ENCODE assay signal across 26 mouse cellular contexts in genomic region chr6:120609858-120610257, GRCm38 (mm10). TPM values are rescaled to one million over a fixed set of nuclear protein-coding genes. Genes with fewer than 3 reads are reported as not detected.
DNase-seq lines count a peak whose midpoint lies in the region; ATAC-seq and TF ChIP-seq lines count a peak whose summit lies in the region.
"Had no signal": no experiment of that assay in that cellular context is flagged by ENCODE, and none has a peak within 500 bp of the region (broad histone marks: within the 10 kb centered on the region; RNA-seq: fewer than 3 reads in every experiment).

No protein-coding gene starts in this region.

- no peaks in the 10 kb centered on the region; the same call in 1 of the 2 replicates for H3K27me3 ChIP-seq in liver, embryonic 12.5 days (replicated peaks)
- no peaks in the 10 kb centered on the region for H3K27me3 ChIP-seq in liver, postnatal 0 days (ENCODE audit: insufficient read depth, low read length)
- H3K27me3 ChIP-seq in CH12.LX (replicated peaks) (no peaks in the 10 kb centered on the region), MEL (ENCODE audit: control insufficient read depth in 1 of 2, insufficient read depth in 2 of 2, low read length in 2 of 2) (no peaks in the 10 kb centered on the region; a peak in 1 of 4 replicates)
- H3K27me3 ChIP-seq in kidney, embryonic 16.5 days (ENCODE audit: insufficient read depth, low read length), result no peaks in the 10 kb centered on the region
- H3K27me3 ChIP-seq: embryonic facial prominence, embryonic 12.5 days; embryonic facial prominence, embryonic 15.5 days; Patski had no signal

- TF ChIP-seq RAD21 in CH12.LX (IDR thresholded peaks at IDR 0.05; ENCODE audit: low read depth, low read length) (no peak), MEL (IDR thresholded peaks at IDR 0.05; ENCODE audit: low read depth, low read length) (no peak)

- H3K9ac ChIP-seq in liver, embryonic 12.5 days, result no peak overlapping the region
- H3K9ac ChIP-seq in liver, postnatal 0 days (replicated peaks), result no peak overlapping the region
- no peak overlapping the region for H3K9ac ChIP-seq in CH12.LX (ENCODE audit: insufficient read depth, low read depth)
- H3K9ac ChIP-seq in MEL (ENCODE audit: control insufficient read depth, low read depth, low read length, poor library complexity, severe bottlenecking), result no peak overlapping the region
- no peak overlapping the region for H3K9ac ChIP-seq in kidney, embryonic 16.5 days (replicated peaks; ENCODE audit: low read length)
- H3K9ac ChIP-seq: embryonic facial prominence, embryonic 12.5 days; embryonic facial prominence, embryonic 15.5 days; heart, embryonic 13.5 days; hindbrain, embryonic 14.5 days had no signal

- peaks cover 46% of the 10 kb centered on the region for H3K4me1 ChIP-seq in liver, embryonic 12.5 days
- peaks cover 8% of the 10 kb centered on the region; the same call in 1 of the 2 replicates for H3K4me1 ChIP-seq in liver, postnatal 0 days (ENCODE audit: insufficient read depth)
- peaks cover 3% of the 10 kb centered on the region in 2 experiments; a peak in 1 of 4 replicates for H3K4me1 ChIP-seq in CH12.LX (ENCODE audit: control insufficient read depth in 1 of 2, insufficient read depth in 2 of 2)
- H3K4me1 ChIP-seq in MEL (ENCODE audit: control insufficient read depth in 1 of 2, insufficient read depth in 2 of 2, low read length in 2 of 2), result peaks cover 4 to 14% of the 10 kb centered on the region in 2 experiments
- 0 out of 2 replicates have a peak, but pooled peaks cover 5% of the 10 kb centered on the region for H3K4me1 ChIP-seq in kidney, embryonic 16.5 days (ENCODE audit: insufficient read depth, low read length)
- H3K4me1 ChIP-seq: embryonic facial prominence, embryonic 12.5 days; embryonic facial prominence, embryonic 15.5 days had no signal

- no peaks in the 10 kb centered on the region for H3K36me3 ChIP-seq in liver, embryonic 12.5 days
- H3K36me3 ChIP-seq in liver, postnatal 0 days (replicated peaks; ENCODE audit: insufficient read depth, low read length), result no peaks in the 10 kb centered on the region
- H3K36me3 ChIP-seq in CH12.LX (replicated peaks in 1 of 2; ENCODE audit: control insufficient read depth in 1 of 2, insufficient read depth in 1 of 2, low read length in 1 of 2) (no peaks in the 10 kb centered on the region), MEL (ENCODE audit: control insufficient read depth in 1 of 2, insufficient read depth in 2 of 2, low read length in 2 of 2) (peaks cover 0 to 10% of the 10 kb centered on the region in 2 experiments; a peak in 2 of 4 replicates)
- H3K36me3 ChIP-seq in kidney, embryonic 16.5 days (ENCODE audit: insufficient read depth, low read length), result no peaks in the 10 kb centered on the region
- H3K36me3 ChIP-seq: embryonic facial prominence, embryonic 12.5 days; embryonic facial prominence, embryonic 15.5 days; heart, embryonic 10.5 days; heart, embryonic 13.5 days had no signal

- peak overlapping the region; percentile 98 for H3K27ac ChIP-seq in liver, embryonic 12.5 days
- no peak overlapping the region for H3K27ac ChIP-seq in liver, postnatal 0 days (ENCODE audit: low read depth)
- H3K27ac ChIP-seq in CH12.LX (ENCODE audit: insufficient read depth, low read depth), result no peak overlapping the region
- H3K27ac ChIP-seq in MEL (ENCODE audit: control insufficient read depth, low read depth, low read length), result no peak overlapping the region
- no peak overlapping the region for H3K27ac ChIP-seq in kidney, embryonic 16.5 days (ENCODE audit: low read length)
- H3K27ac ChIP-seq: embryonic facial prominence, embryonic 12.5 days; embryonic facial prominence, embryonic 15.5 days; heart, adult 2 months; heart, embryonic 10.5 days; heart, embryonic 13.5 days; hindbrain, embryonic 14.5 days; hindbrain, postnatal 0 days had no signal

- in situ Hi-C loops in CH12.LX (cut with MboI; ENCODE audit: low pct_ligation_motif_present, low pct_unique_long_range_greater_than_20kb, low sequenced_read_pairs), result no loop called here

- DNase-seq in liver, postnatal 0 days, result no peak
- no peak for DNase-seq in CH12.LX (ENCODE audit: extremely low read depth)
- no peak for DNase-seq in MEL (ENCODE audit: low read depth, low spot score)
- DNase-seq in embryo, embryonic 11 days, result no peak
- DNase-seq: adrenal gland, postnatal 10 days; adrenal gland, postnatal 36 days; B cell, adult 2 months; cerebellum, adult 18-20 months; cerebellum, adult 9-10 months; cerebellum, postnatal 14 days; gastrocnemius, postnatal 10 days; gastrocnemius, postnatal 36 days; heart, adult 2 months; heart, postnatal 14 days; heart, postnatal 4 days had no signal

- TF ChIP-seq EP300 in liver, postnatal 0 days (IDR thresholded peaks at IDR 0.05; ENCODE audit: low read depth), result no peak
- no peak for TF ChIP-seq EP300 in CH12.LX (IDR thresholded peaks at IDR 0.05; ENCODE audit: low read length)
- TF ChIP-seq EP300 in MEL (IDR thresholded peaks at IDR 0.05; ENCODE audit: low read depth in 1 of 2, low read length in 2 of 2), result no peak

- H3K4me2 ChIP-seq in liver, embryonic 12.5 days, result no peak overlapping the region
- no peak overlapping the region for H3K4me2 ChIP-seq in liver, postnatal 0 days (ENCODE audit: low read depth, low read length)
- H3K4me2 ChIP-seq in CH12.LX (ENCODE audit: insufficient read depth, low read depth, poor library complexity, severe bottlenecking), result no peak overlapping the region
- no peak overlapping the region for H3K4me2 ChIP-seq in kidney, embryonic 16.5 days (replicated peaks; ENCODE audit: low read depth, low read length)
- H3K4me2 ChIP-seq: embryonic facial prominence, embryonic 12.5 days; embryonic facial prominence, embryonic 15.5 days; heart, embryonic 13.5 days; hindbrain, embryonic 14.5 days had no signal

- H3K4me3 ChIP-seq in liver, embryonic 12.5 days, result no peak overlapping the region
- H3K4me3 ChIP-seq in liver, postnatal 0 days (ENCODE audit: low read depth, low read length), result no peak overlapping the region
- H3K4me3 ChIP-seq in CH12.LX (replicated peaks in 1 of 3; ENCODE audit: low read depth in 2 of 3, low read length in 2 of 3, poor library complexity in 1 of 3) (no peak overlapping the region), MEL (ENCODE audit: control insufficient read depth in 1 of 2, insufficient read depth in 1 of 2, low read depth in 2 of 2, low read length in 2 of 2) (no peak overlapping the region)
- H3K4me3 ChIP-seq in kidney, embryonic 16.5 days (ENCODE audit: low read length), result no peak overlapping the region
- H3K4me3 ChIP-seq: embryonic facial prominence, embryonic 12.5 days; embryonic facial prominence, embryonic 15.5 days; heart, adult 2 months; heart, embryonic 10.5 days; heart, embryonic 13.5 days had no signal

- dilution Hi-C loops in CH12.LX (cut with MboI; ENCODE audit: extremely low pct_ligation_motif_present, extremely low pct_unique_long_range_greater_than_20kb, low sequenced_read_pairs), result no loop called here

- no peak for TF ChIP-seq CTCF in liver, postnatal 0 days (IDR thresholded peaks at IDR 0.05; ENCODE audit: low read depth)
- TF ChIP-seq CTCF in CH12.LX (conservative IDR thresholded peaks at IDR 0.05 in 1 of 2, IDR thresholded peaks at IDR 0.05 in 1 of 2; ENCODE audit: low read depth in 2 of 2, low read length in 2 of 2), result peak in 1 of 2 experiments; percentile 13; a peak in 1 of 4 replicates
- TF ChIP-seq CTCF in MEL (IDR thresholded peaks at IDR 0.05 in 2 of 3, conservative IDR thresholded peaks at IDR 0.05 in 1 of 3; ENCODE audit: control insufficient read depth in 1 of 3, insufficient read depth in 1 of 3, low read depth in 2 of 3, low read length in 3 of 3, poor library complexity in 1 of 3, severe bottlenecking in 1 of 3), result peak in 1 of 3 experiments; percentile 1; a peak in 1 of 6 replicates

- no peaks in the 10 kb centered on the region for H3K79me2 ChIP-seq in CH12.LX (replicated peaks; ENCODE audit: control insufficient read depth, extremely low read depth, insufficient read depth, poor library complexity, severe bottlenecking)
- no peaks in the 10 kb centered on the region for H3K79me2 ChIP-seq in MEL (ENCODE audit: control insufficient read depth, insufficient read depth, low read length, poor library complexity)

- no peaks in the 10 kb centered on the region for H3K9me3 ChIP-seq in liver, embryonic 12.5 days (replicated peaks)
- H3K9me3 ChIP-seq in liver, postnatal 0 days (ENCODE audit: low read length), result no peaks in the 10 kb centered on the region
- no peaks in the 10 kb centered on the region for H3K9me3 ChIP-seq in CH12.LX (replicated peaks; ENCODE audit: low read length)
- H3K9me3 ChIP-seq in MEL (replicated peaks; ENCODE audit: insufficient read depth, low read length), result no peaks in the 10 kb centered on the region
- H3K9me3 ChIP-seq in kidney, embryonic 16.5 days (ENCODE audit: low read length), result no peaks in the 10 kb centered on the region
- H3K9me3 ChIP-seq: embryonic facial prominence, embryonic 12.5 days; embryonic facial prominence, embryonic 15.5 days; heart, embryonic 10.5 days; heart, embryonic 13.5 days had no signal

- TF ChIP-seq POLR2A in CH12.LX (IDR thresholded peaks at IDR 0.05; ENCODE audit: low read depth, low read length), result no peak
- TF ChIP-seq POLR2A in MEL (IDR thresholded peaks at IDR 0.05; ENCODE audit: control insufficient read depth in 1 of 2, insufficient read depth in 1 of 2, low read depth in 1 of 2, low read length in 2 of 2, poor library complexity in 1 of 2), result no peak

- 73% methylated on average over 4 of the region's 4 CpGs for WGBS in liver, embryonic 12.5 days (ENCODE audit: insufficient replicate concordance)
- WGBS in liver, postnatal 0 days (ENCODE audit: insufficient replicate concordance), result 69% methylated on average over 4 of the region's 4 CpGs
- WGBS in kidney, embryonic 16.5 days, result 73% methylated on average over 4 of the region's 4 CpGs

- no peak for ATAC-seq in liver, embryonic 12.5 days
- ATAC-seq in liver, postnatal 0 days, result no peak
- no peak for ATAC-seq in kidney, embryonic 16.5 days (ENCODE audit: low FRiP score, low TSS enrichment)
- ATAC-seq: forebrain, embryonic 14.5 days; hindbrain, postnatal 0 days; inflammation-experienced regulatory T-cells, adult 6 months; Patski had no signal

TF ChIP-seq in CH12.LX, 34 proteins besides CTCF, POLR2A, EP300 and RAD21 (continues in another document):
- no peak for TF ChIP-seq RCOR1 (conservative IDR thresholded peaks at IDR 0.05; ENCODE audit: low read depth, low read length)

TF ChIP-seq in MEL, 35 proteins besides CTCF, POLR2A, EP300 and RAD21:
- no peak for TF ChIP-seq KAT2A (conservative IDR thresholded peaks at IDR 0.05; ENCODE audit: low read depth, low read length)
- peak; percentile 68 for TF ChIP-seq ZNF384 (IDR thresholded peaks at IDR 0.05; ENCODE audit: low read depth, low read length)
TF ChIP-seq in MEL: peak in this region for 1.

RNA-seq across cellular contexts. Expression of gene Cecr2, which starts 56.3 kb away (rescaled TPM):
- 8.8 and 10.4 TPM in 2 replicates for polyA plus RNA-seq in liver, embryonic 12.5 days (2016; fragmentation: Nextera tagmentation; extraction: Ambion mirVana)
- 4.7 and 5.0 TPM in 2 replicates for polyA plus RNA-seq in liver, postnatal 0 days (2015; fragmentation: Nextera tagmentation; extraction: Ambion mirVana)
- total RNA-seq in CH12.LX (2012; rRNA removed) (10.6 and 12.5 TPM in 2 replicates), CH12.LX (2014; rRNA removed) (5.7 and 6.6 TPM in 2 replicates), MEL (2012; rRNA removed) (4.0 and 5.1 TPM in 2 replicates)
- polyA plus RNA-seq in CH12.LX (2012; ENCODE audit: insufficient read length, low read depth) (15.0 and 16.9 TPM in 2 replicates), MEL (2012; ENCODE audit: insufficient read depth in 1 of 2, insufficient read length in 2 of 2, low read depth in 1 of 2, low replicate concordance in 2 of 2, missing spikeins in 1 of 2) (1 to 10 TPM in 1 of 2 experiments, not detected in 1; 8.7 TPM)
- polyA plus RNA-seq in kidney, embryonic 16.5 days (2015; fragmentation: Nextera tagmentation; extraction: Ambion mirVana), result 3.9 and 4.8 TPM in 2 replicates
